Mouse (Mus musculus) cerebellum, adult 2 months (tissue): ENCODE measurements around the gene Pappa.

Source experiments
- CTCF ChIP-seq: fragments of 200-500 bp; IDR thresholded peaks from 2 replicates; pipeline ENCODE4 v1.5.1; 2011; ENCODE audit warnings: low read depth, mild to moderate bottlenecking, control low read depth, low read length, moderate library complexity, borderline replicate concordance; ENCODE audit not compliant: insufficient read depth
- POLR2A ChIP-seq: fragments of 200-500 bp; IDR thresholded peaks from 2 replicates; pipeline ENCODE4 v1.6.1; 2011; ENCODE audit warnings: low read length, control low read depth, borderline replicate concordance; ENCODE audit not compliant: insufficient read depth

DNA sequence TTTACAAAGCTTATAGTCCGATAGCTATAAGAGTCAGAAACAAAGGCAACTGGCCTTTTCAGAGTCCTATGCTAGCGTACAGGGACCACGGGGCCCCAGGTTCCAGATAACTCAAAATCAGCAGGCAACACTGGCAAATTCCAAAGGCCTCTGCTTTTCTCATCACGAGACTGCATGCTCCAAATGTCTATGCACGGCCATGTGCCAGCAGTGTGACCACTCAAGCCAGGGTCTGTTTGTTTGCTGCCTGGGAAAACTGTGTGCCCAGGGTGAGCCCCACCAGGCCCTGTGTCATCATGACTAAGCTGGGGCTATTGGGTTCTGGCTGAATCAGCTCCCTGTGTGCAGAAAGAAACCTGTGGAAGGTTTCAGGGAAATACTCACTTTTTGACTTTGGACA lies 35.5 kb downstream of the Pappa start:
- TF ChIP-seq POLR2A (no peak), CTCF (no peak)
